Mouse (Mus musculus): ENCODE results near the gene AC131692.1. TPM values are rescaled to one million over a fixed set of nuclear protein-coding genes. Genes with fewer than 3 reads are reported as not detected.

The AC131692.1 gene
- not detected in 2 replicates for polyA plus RNA-seq (2015; fragmentation: Nextera tagmentation; extraction: Ambion mirVana)

- no peak within 1 kb of the TSS for H3K4me3 ChIP-seq (ENCODE audit: low read depth, low read length)
- 82% methylated on average over 7 of the region's 7 CpGs for WGBS (ENCODE audit: insufficient replicate concordance)
- H3K4me2 ChIP-seq (ENCODE audit: low read depth, low read length): no peak within 1 kb of the TSS
- H3K36me3 ChIP-seq (replicated peaks; ENCODE audit: insufficient read depth, low read length): peaks cover 46% of the 10 kb centered on the region
- no peak within 1 kb of the TSS for H3K9ac ChIP-seq (replicated peaks)
- DNase-seq (no peak), ATAC-seq (no peak)
- no peaks in the 10 kb centered on the region for H3K9me3 ChIP-seq (ENCODE audit: low read length)
- no peak within 1 kb of the TSS for H3K27ac ChIP-seq (ENCODE audit: low read depth)
- H3K27me3 ChIP-seq (ENCODE audit: insufficient read depth, low read length): no peaks in the 10 kb centered on the region
- TF ChIP-seq EP300 (IDR thresholded peaks at IDR 0.05; ENCODE audit: low read depth) (no peak), CTCF (IDR thresholded peaks at IDR 0.05; ENCODE audit: low read depth) (no peak)
- H3K4me1 ChIP-seq (ENCODE audit: insufficient read depth): no peaks in the 10 kb centered on the region
These were observed at the start of gene AC131692.1 for GRCm38 (mm10) chr19:6094119-6094518. Gene AC131692.1 (plus strand): TSS chr19:6094419.

- Histone ChIP-seq H3K27ac (ENCODE audit: low read depth) (peak overlapping the region; percentile 99), H3K36me3 (replicated peaks; ENCODE audit: insufficient read depth, low read length) (peaks cover 26% of the 10 kb centered on the region), H3K4me2 (ENCODE audit: low read depth, low read length) (peak overlapping the region; percentile 76), H3K27me3 (ENCODE audit: insufficient read depth, low read length) (no peaks in the 10 kb centered on the region), H3K9me3 (ENCODE audit: low read length) (no peaks in the 10 kb centered on the region), H3K4me1 (ENCODE audit: insufficient read depth) (peaks cover 29% of the 10 kb centered on the region), H3K4me3 (ENCODE audit: low read depth, low read length) (peak overlapping the region; percentile 73), H3K9ac (replicated peaks) (peak overlapping the region; percentile 91)
- DNase-seq: no peak
- ATAC-seq: peak; percentile 43
- no peak for TF ChIP-seq EP300 (IDR thresholded peaks at IDR 0.05; ENCODE audit: low read depth)
- TF ChIP-seq CTCF (IDR thresholded peaks at IDR 0.05; ENCODE audit: low read depth): peak; percentile 52
- WGBS (ENCODE audit: insufficient replicate concordance): 12% methylated on average over 20 of the region's 20 CpGs
These were observed 48.6 kb upstream of the AC131692.1 start for GRCm38 (mm10) chr19:6045366-6046293.

GRCm38 (mm10) chr19:6046294-6047153 lies 47.7 kb upstream of the AC131692.1 start, which contains the start of gene Syvn1:
Gene Syvn1 (plus strand): TSS chr19:6046576.
- H3K4me2 ChIP-seq (ENCODE audit: low read depth, low read length): peak within 1 kb of the TSS; percentile 76
- ATAC-seq: peak; percentile 90

GRCm38 (mm10) chr19:6047154-6047898 lies 46.9 kb upstream of the AC131692.1 start:
- H3K4me2 ChIP-seq (ENCODE audit: low read depth, low read length): peak overlapping the region; percentile 76
- H3K4me3 ChIP-seq (ENCODE audit: low read depth, low read length): peak overlapping the region; percentile 73
- TF ChIP-seq CTCF (IDR thresholded peaks at IDR 0.05; ENCODE audit: low read depth) (peak; percentile 19; the same call in 1 of the 2 replicates), EP300 (IDR thresholded peaks at IDR 0.05; ENCODE audit: low read depth) (no peak)
- 2% methylated on average over 37 of the region's 44 CpGs for WGBS (ENCODE audit: insufficient replicate concordance)
- H3K9ac ChIP-seq (replicated peaks): peak overlapping the region; percentile 91
- peaks cover 23% of the 10 kb centered on the region for H3K4me1 ChIP-seq (ENCODE audit: insufficient read depth)
- H3K9me3 ChIP-seq (ENCODE audit: low read length): no peaks in the 10 kb centered on the region
- H3K27me3 ChIP-seq (ENCODE audit: insufficient read depth, low read length): no peaks in the 10 kb centered on the region
- peak overlapping the region; percentile 99 for H3K27ac ChIP-seq (ENCODE audit: low read depth)
- H3K36me3 ChIP-seq (replicated peaks; ENCODE audit: insufficient read depth, low read length): peaks cover 43% of the 10 kb centered on the region
- DNase-seq: no peak
- ATAC-seq: peak; percentile 28

More at GRCm38 (mm10) chr19:6046294-6047153, 47.7 kb upstream of the AC131692.1 start, which contains the start of gene Syvn1:
- H3K4me3 ChIP-seq (ENCODE audit: low read depth, low read length): peak within 1 kb of the TSS; percentile 73
- TF ChIP-seq CTCF (IDR thresholded peaks at IDR 0.05; ENCODE audit: low read depth) (peak; percentile 27; the same call in 1 of the 2 replicates), EP300 (IDR thresholded peaks at IDR 0.05; ENCODE audit: low read depth) (peak; percentile 60)
- peak; percentile 93 for DNase-seq
- no peaks in the 10 kb centered on the region for H3K27me3 ChIP-seq (ENCODE audit: insufficient read depth, low read length)
- H3K4me1 ChIP-seq (ENCODE audit: insufficient read depth): peaks cover 27% of the 10 kb centered on the region
- H3K9ac ChIP-seq (replicated peaks): peak within 1 kb of the TSS; percentile 91
- peaks cover 35% of the 10 kb centered on the region for H3K36me3 ChIP-seq (replicated peaks; ENCODE audit: insufficient read depth, low read length)
- H3K27ac ChIP-seq (ENCODE audit: low read depth): peak within 1 kb of the TSS; percentile 99
- no peaks in the 10 kb centered on the region for H3K9me3 ChIP-seq (ENCODE audit: low read length)
- under 1% methylated on average over 61 of the region's 65 CpGs for WGBS (ENCODE audit: insufficient replicate concordance)

GRCm38 (mm10) chr19:6047899-6048166 lies 46.4 kb upstream of the AC131692.1 start:
- Histone ChIP-seq H3K27ac (ENCODE audit: low read depth) (peak overlapping the region; percentile 99), H3K9me3 (ENCODE audit: low read length) (no peaks in the 10 kb centered on the region), H3K4me3 (ENCODE audit: low read depth, low read length) (peak overlapping the region; percentile 73), H3K4me2 (ENCODE audit: low read depth, low read length) (peak overlapping the region; percentile 76), H3K36me3 (replicated peaks; ENCODE audit: insufficient read depth, low read length) (peaks cover 48% of the 10 kb centered on the region), H3K27me3 (ENCODE audit: insufficient read depth, low read length) (no peaks in the 10 kb centered on the region), H3K9ac (replicated peaks) (peak overlapping the region; percentile 91), H3K4me1 (ENCODE audit: insufficient read depth) (peaks cover 23% of the 10 kb centered on the region)
- no peak for DNase-seq
- TF ChIP-seq EP300 (IDR thresholded peaks at IDR 0.05; ENCODE audit: low read depth) (no peak), CTCF (IDR thresholded peaks at IDR 0.05; ENCODE audit: low read depth) (no peak)
- WGBS (ENCODE audit: insufficient replicate concordance): 73% methylated on average over 8 of the region's 8 CpGs
- ATAC-seq: no peak

Measured in liver, postnatal 0 days (tissue).